In genomic region chr8:83426104-83426759, GRCm38 (mm10) we compare ENCODE assay signal across 1 mouse cellular context.
TF ChIP-seq lines count a peak whose summit lies in the region.

No protein-coding gene starts in this region.

TF ChIP-seq in MEL, 35 proteins besides CTCF, POLR2A, EP300 and RAD21 (continued from another document):
- TF ChIP-seq TAL1 (IDR thresholded peaks at IDR 0.05; ENCODE audit: low read length) (no peak), E2F4 (IDR thresholded peaks at IDR 0.05; ENCODE audit: borderline replicate concordance, low read depth, low read length) (no peak), MXI1 (IDR thresholded peaks at IDR 0.05; ENCODE audit: low read depth, low read length) (peak; percentile 54), MAX (IDR thresholded peaks at IDR 0.05; ENCODE audit: low read length) (peak; percentile 68; the same call in 1 of the 2 replicates), SIN3A (IDR thresholded peaks at IDR 0.05; ENCODE audit: low read length) (peak; percentile 32; the same call in 1 of the 2 replicates)
TF ChIP-seq in MEL: peak in this region for 7.
